Mouse (Mus musculus) heart, adult 9 months (tissue): ENCODE measurements around the gene Atg16l2.
A peak's percentile ranks its signal among the peaks of the same experiment; 100 is the strongest.

Source experiments
- DNase-seq, 2 experiments: peaks; one replicate each; pipeline ENCODE4 v3.0.0; 2022; ENCODE audit warnings: low spot score in 2 of 2

The Atg16l2 gene

DNA sequence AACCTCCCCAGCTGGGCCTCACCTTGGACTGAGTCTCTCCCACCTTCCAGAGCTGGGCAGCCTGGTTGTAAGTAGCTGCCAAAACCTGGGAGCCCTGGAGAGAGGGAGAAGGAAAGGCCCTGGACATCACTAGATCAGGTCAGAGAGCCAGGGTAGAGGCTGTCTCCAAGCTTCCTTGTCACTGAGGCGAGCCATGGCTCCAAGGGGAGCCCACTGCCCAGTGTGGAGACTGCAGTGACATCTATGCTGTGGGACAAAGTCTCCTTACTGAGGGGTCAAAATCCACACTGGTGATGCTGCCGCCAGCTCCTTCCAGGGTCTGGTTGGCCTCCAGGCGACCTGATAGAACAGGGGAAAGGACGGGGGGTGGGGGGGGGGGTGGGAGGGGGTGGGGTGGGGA lies 10.0 kb downstream of the Atg16l2 start:
- DNase-seq, result no peak

DNA sequence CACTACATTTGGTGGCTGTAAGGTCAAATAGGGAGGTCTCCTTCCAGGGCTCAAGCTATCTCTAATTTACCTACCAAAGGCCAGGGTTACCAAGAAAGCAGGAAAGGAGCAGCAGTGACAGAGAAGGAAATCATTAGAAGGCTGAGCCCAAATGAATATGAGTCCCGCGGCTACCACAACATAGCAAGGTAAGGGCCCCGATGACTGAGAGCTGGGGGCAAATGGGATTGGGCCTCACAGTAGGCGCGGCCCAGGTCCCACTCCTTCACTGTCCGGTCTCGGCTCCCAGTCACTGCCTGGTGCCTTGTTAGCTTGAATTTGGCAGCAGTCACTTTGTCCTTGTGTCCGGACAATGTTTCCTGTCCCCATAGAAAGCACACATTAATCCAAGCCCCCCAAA lies 10.4 kb downstream of the Atg16l2 start:
- DNase-seq, result no peak

DNA sequence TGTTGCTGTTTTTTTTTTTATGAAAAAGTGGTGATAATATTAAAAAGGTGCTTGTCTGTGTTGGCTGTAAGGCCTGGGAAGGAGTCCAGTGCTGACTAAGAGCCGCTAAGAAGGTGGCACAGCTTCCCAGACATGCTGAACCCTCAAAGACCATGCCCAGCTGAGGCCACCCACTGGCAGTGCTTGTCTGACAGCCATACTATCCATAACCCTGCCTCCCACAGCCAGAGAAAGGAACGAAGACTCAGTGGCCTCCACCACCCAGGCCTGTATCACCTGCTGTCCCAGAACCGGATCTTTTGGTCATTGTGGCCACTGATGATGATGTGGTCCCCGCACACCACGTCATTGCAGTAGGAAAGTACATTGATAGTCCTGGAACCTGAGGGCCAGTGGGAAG lies 10.8 kb downstream of the Atg16l2 start:
- no peak for DNase-seq

DNA sequence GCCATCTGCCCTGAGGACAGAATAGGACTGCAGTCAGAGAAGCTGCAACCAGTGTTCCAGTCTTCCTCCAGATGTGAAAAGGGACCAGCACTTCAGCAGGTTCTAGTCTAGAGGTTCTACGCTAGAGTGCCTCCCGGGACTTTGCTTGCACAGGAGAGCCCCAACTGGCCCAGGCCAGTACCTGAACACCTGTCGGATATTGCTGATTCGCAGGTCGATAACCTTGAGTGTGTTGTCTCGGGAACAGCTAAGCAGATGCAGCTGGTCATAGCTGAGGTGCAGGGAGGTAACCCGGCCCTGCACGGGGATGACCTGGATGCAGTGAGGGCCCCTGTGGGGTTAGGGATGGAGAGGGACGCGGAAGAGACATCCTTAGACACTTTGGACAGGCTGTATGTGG lies 11.7 kb downstream of the Atg16l2 start:
- no peak for DNase-seq

DNA sequence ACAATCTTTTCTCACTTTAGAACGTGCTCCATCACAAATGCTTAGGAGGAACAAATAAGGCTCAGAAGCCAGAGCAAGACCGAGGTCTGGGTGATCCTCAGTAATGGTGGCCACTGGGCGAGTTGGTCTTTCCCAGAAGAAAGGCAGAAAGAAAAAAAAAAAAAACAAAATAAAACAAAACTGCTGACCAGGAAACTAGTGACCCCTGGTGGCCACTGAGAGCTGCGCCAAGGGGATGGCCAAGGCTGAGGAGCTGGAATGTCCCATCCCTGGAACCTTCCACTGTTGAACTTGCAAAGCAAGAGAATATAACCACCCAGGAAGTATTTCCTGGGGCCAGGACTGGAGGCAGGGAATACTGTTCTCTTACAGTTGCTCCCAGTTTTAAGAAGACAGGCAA lies 13.6 kb downstream of the Atg16l2 start:
- DNase-seq, result peak in 1 of 2 experiments; percentile 41

DNA sequence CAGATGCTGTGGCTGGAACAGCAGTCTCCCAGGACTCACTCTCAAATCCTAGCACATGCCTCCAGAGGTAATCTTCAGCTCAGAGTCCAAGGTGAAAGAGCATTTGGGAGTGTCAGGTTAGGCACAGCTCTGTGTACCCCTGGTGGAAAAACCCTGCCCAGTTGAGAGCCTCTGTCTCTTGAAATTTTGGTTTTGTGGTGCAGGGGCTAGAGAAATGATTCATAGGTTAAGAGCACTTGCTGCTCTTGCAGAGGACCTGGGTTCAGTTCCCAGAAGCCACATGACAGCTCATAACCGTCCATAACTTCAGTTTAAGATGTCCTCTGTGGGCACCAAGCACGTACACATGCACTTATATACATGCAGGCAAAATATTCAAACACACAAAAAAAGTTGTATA lies 14.2 kb downstream of the Atg16l2 start:
- DNase-seq, result no peak

DNA sequence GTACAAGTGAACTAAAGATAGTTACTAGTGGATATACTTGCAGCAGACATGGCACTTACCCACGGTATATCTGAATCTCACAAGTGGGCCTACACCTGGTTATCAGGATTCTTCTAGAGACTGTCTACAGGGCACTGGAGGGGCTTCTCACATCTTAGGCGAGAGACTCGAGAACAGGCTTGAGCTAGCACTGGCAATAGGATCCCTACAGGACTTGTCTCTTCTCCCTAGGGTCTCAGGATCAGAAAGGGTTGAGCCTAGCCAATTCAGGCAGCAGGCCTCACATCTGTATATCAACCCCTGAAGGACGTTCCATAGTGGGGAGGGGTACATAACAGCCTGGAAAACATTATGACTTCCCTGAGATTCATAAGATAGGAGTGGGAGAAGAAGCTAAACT lies 15.2 kb downstream of the Atg16l2 start:
- no peak for DNase-seq

DNA sequence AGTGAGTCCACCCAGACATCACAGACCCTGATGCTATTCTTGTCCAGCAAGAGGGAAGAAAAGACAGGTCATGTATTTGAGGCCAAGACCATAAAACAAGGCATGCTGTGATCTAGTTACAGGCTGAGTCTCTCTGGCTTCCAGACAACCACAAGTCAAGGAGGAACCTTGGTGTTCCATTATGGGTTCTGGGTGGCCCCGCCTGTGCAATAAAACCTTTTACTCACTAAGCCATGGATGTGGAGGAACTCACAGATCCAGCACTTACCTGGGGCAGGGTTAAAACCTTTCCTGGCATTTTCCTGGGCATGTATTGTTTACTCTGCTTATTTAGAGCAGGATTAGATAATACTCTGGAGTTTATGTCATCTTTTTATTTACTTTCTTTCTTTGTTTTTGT lies 17.5 kb downstream of the Atg16l2 start:
- DNase-seq, result no peak

DNA sequence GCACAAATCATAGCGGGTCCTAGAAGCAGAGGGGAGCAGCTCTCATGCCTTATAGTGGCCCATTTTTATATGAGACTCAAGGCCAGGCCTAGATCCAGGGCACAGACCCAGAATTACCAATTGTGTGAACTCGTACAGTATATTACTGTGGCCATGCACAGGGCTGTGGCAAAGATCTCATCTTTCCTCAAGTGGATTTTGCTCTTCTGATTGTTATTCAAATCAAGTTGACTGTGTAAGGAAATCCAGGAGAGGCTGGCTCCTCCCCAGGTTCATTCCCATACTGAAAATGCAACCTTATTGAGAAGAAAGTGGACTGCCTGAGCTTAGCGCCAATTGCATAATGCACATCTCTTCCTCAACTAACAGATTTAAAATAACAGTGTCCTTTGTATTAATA lies 19.3 kb downstream of the Atg16l2 start:
- DNase-seq, result no peak

DNA sequence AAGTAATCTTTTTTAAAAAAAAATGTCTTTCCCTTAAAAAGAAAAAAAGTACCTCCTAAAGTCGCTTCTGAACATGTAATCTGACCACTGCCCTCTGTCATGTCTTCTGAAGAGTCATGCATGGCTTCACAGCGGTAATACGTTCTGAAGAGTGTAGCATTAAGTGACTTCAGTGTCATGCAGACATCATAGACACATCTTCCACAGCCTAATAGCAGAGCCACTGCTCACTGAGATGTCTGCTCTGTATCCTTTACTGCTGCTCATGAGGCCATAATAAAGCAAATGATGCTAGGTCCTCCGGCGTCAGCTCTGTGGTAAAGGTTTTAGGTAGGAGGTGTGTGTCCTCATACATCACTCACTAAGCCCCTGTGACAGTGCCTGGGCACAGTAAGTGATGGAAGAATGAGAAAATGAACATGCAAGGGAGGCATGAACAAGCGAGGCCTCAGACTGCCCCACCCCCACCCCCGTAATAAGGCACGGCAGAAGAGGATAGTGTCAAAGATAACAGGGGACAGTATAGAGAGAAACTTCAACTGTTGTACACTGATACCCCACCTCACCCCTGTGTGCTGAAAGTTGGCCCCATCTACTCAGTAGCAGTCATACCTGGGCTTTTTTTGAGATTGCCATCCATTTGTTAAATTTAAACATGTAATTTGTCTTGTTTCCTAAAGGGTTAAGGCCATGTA lies 29.4 kb downstream of the Atg16l2 start:
- no peak for DNase-seq

DNA sequence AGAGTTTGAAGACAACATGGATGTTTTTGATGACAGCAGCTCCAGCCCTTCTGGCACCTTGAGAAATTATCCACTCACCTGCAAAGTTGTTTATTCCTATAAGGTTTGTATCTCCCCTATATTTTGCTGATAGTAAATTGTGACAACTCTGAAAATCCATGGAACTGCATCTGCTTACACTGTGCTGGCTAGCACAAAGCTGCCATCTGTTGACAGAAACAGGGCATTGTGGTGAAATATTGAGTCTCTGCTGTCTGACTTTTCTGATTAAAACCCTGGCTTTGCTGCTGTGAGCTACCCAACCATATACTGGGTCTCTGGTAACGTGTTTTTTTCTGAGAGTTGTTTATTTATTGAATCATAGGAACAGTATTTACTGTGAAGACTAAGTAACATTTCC lies 30.4 kb downstream of the Atg16l2 start:
- no peak for DNase-seq

DNA sequence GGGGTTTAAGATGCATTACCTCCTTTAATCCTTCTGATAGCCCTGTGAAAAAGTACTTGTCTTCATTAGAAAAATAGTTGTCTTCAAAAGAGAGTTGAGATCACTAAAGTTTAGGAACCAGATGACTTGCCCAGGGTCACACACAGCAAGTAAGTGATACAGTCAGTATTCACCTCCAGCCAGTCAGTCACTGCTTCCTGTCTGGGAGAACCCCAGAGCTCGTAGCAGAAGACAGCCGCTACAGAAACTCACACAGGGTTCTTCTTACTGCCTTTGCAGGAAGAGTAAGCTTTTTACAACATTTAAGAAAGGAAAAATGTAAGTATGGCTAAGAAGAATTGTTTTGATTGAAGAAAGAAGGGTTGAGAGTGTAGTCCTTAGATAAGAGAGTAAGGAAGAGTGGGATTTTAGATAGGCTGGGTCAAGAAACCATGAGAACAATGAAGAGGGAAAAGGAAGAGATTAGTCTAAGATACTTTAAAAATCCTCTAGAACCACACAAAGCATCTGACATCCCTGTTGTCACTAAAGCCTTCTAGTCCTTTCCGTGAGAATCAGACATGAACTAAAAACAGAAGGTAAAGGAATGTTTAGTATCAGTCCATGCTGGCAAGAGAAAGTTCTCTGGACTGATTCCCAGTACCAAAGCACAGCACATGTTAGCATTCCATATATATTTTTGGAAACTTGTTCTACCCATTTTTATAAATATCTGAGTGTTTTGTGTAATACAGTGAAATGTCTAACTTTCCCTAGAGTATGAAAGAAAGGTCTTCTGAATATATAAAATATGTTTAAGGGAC lies 34.4 kb downstream of the Atg16l2 start:
- peak in 1 of 2 experiments; percentile 24 for DNase-seq

DNA sequence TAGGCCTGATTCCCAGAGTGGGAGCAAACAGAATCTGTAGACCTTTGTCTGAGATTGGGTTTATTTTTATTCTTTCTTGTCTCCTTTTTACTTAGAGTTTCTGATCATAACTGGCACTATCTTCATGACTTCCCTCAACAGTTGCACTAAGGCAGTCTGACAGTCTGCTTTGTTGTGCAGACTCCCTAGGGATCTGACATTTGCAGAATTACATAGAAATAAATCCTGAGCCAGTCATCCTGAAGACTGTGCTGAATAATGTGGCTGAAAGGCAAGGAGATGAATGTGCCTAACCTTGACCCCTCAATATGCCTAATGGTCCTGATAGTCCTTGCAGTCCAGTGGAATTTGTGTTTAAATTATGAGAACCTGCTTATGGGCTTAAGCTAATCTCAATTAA lies 38.5 kb downstream of the Atg16l2 start:
- DNase-seq, result no peak

DNA sequence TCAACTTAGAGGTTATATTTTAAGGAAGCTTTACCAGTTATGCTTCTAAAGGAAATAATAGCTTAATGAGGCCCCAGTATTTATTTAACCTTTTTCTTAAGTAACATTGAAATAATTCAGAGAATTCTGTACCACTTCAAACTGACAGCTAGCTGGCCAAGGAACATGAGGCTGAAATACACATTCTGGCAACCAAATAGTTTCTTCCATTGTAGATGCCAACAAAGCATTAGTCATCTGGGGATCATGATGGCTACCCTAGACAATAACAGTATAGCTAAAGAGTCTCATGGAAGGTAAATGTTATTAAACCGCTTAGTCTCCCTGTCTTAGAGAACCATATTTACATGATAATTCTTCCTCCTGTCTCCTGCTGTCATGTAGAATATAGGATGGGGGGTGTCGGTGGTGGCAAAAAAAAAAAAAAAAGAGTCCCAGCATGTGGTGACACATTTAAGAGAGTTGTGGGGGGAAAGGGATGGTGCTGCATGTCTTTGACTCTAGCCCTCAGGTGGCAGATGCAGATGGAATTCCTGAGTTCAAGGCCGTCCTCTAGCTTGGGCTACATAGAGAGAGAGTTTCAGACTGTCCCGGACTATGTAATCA lies 40.0 kb downstream of the Atg16l2 start:
- DNase-seq, result no peak

DNA sequence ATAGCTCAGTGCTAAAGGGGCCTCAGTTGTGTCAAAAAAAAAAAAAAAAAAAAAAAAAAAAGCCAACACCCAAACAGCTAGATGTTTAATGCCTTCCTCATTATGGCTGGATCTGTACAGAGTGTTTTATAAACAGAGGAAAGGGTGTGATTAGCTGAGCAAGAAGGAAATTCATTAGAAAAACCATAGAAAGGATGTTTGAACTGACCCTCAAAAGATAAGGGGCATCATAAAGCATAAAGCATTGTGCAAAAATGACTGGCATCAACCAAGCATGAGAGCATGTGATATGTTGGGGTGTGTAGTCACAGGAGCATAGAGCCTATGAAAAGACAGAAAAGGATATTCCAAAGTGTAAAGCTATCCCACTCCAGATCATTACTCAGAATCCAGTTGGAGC lies 43.6 kb downstream of the Atg16l2 start:
- DNase-seq, result no peak

DNA sequence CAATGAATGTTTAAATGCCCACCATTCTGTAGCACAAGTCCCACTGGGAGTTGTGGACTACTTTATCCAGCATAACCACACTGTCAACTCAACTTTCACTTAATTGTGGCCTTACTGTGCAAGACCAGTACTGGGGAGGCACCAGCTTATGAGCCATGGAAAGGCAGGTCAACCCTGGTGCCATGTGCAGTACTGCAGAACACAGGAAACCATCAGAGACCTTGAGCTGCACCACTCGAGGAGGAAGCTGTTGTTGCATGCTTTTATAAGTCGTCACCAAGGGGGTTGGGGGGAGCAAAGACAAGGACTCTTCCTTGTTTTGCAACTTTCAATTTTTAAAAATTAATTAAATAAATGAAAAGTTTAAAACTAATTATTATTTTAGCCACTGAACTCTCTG lies 49.0 kb downstream of the Atg16l2 start:
- no peak for DNase-seq

DNA sequence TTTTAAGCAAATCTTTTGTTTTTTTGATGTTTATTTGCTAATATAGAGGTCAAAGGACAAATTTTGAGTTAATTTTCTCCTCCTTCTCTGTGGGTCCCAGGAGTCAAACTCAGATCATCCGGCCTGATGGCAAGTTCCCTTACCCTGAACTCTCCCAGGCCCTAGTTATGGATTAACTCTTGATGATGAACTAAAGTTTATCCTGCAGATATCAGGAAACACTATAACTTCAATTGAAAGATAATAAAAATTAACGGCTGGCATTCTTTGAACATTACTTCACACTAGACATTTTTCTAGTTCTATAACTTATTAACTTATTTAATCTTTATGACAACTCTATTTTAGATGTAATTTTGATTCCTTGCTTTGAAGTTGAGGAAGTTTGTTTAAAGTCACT lies 52.9 kb downstream of the Atg16l2 start:
- DNase-seq, result no peak

DNA sequence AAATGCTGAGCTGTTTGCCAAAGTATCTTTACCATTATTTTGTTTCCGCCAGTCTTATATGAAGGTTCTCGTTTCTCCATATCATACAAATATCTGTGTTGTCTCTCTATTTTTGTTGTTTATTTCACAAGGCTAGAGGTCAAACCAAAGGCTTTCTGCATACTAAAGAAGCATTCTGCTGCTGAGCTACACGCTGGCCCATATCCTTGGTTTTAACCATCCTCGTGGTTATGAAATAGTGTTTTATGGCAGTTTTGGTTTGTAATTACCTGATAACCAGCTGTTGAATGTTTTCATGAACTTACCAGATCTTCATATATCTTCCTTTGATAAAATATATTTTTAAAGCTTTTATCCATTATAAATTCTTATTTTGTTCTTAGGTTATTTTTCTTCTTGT lies 53.3 kb downstream of the Atg16l2 start:
- no peak for DNase-seq

DNA sequence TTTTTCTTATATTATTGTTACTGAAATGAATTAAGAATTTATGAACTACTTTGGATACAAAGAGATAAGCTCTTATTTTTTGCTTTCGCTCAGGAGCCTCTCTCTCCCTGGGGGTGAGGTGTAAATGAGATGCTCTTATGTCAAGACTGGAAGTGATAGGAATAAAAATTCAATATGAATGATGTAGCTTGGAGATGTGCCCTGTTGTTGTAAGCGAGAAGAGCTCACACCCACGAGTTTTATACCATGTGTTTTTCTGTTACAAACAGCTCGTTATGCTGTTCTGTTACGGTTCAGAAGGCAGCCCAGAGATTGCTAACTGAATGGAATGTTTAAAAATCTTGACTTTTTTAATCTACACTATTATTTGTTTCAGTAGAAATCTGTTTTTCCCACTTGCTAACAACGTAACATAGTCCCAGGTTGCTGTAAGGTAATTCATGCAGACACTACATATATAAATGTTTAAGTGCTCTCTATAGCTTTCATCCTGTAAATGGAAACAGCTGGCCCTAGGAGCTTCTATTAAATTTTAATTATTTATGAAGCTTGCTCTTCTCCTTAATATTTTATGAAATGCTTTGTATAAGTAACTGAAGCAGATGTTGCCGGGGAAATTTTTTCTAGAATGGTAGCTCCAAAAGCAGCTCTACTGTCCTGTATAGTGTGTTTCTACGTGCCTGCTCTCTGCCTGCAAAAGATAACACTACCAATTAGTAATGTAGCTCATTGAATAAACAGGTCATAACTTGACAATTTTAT lies 65.2 kb downstream of the Atg16l2 start:
- no peak for DNase-seq

DNA sequence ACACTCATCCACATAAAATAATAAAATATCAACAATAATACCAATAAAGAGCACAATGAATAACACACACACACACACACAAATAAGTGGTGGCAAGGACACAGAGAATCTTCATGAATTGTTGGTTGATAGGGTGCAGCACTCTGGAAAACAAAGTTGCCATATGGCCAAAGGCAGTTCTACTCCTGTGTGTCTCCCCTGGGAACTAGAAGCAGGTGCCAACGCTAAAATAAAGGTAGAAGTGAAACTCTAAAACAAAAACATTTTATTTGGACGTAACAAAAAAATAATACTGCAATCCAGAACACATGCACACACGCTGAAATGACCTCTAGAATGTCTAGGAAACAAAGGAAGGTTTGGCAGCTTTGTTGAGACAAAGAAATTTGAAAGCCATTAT lies 69.3 kb downstream of the Atg16l2 start:
- DNase-seq, result no peak

DNA sequence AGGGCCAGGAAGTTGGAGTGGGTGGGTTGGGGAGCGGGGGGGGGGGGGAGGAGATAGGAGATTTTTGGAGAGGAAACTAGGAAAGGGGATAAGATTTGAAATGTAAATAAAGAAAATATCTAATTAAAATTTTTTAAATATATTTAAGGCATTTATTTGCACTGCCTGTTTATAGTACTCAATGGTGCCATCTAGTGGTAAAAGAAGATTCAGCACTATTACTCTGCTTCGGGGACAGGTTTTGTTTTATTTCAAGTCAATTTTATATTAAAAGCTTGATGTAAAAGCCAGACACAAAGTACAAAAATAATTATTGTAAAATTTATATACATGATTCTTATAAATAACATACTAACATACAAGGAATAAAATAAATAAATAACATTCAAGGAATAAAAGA lies 70.6 kb downstream of the Atg16l2 start:
- peak in 1 of 2 experiments; percentile 18 for DNase-seq

DNA sequence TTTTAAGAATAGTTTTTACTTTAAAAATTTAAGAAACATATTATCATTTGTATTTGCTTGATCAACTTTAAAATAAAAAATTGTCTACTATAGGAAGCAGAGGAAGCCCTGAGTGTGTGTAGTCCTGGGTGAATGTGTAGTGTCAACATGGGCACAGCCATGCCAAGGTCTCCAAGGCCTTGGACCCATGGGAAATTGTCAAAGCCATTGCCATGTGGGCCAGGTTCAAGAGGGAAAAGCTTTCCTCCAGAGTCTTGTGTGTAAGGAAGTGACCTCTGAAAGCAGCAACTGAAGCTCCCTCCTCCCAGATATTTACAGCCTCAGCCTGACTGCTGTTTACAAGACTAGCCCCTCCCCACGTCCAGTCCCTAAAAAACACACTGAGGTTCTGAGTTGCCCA lies 72.7 kb downstream of the Atg16l2 start:
- DNase-seq, result no peak
